Mouse (Mus musculus): ENCODE data around the gene Ube2d3.

Ube2d3 gene

GRCm38 (mm10) chr3:135437758-135438495 lies at the start of gene Ube2d3:
Gene Ube2d3, plus strand, starts transcription at chr3:135438149.
- DNase-seq, result peak; percentile 97

DNA sequence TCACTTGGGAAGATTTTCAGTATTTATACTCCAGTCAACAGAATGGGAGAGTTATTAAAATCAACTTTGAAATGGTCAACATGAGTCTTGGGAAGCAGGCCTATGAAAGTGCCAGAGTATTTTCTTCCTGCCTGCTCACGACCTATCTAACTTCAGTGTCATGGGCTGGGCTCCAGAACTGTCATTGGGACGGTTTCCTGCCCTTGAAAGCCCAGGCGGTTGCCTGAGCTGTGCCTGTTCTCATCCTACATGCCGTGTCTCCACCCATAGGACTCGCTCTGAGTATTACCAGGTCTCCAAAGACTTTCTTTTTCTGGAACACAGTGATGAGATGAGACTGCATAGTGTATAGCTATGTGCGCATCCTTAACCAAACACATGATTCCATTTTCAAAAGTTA lies 44.8 kb upstream of the Ube2d3 start:
- no peak for DNase-seq

GRCm38 (mm10) chr3:135395085-135395484 lies 42.9 kb upstream of the Ube2d3 start:
- DNase-seq, result no peak

- DNase-seq, result no peak
Measured at GRCm38 (mm10) chr3:135396081-135396480, 41.9 kb upstream of the Ube2d3 start.

- no peak for DNase-seq
Measured at GRCm38 (mm10) chr3:135397112-135397511, 40.8 kb upstream of the Ube2d3 start.

DNA sequence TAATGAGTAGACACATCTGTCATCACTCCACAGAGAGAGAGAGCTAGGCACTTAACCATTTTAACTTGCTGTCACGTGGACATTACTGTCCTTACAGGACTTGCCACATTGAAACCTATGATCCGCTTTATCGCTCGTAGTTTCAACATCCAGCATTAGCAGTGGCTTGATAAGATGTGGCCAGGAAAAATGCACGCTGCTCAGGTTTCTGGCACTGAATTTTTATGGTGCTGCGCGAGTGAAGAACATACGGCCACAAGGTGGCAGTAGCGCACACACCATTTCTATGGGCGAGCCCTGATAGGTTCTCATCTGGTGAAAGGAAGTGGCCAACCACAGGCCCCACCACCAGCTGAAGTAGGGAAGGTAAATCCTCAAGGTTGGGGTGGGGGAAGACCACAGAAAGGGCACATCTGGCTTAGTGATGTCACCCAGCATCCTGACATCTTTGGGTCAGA lies 35.7 kb upstream of the Ube2d3 start:
- DNase-seq, result peak; percentile 92

GRCm38 (mm10) chr3:135403211-135403610 lies 34.7 kb upstream of the Ube2d3 start:
- no peak for DNase-seq

- DNase-seq, result no peak
Measured at GRCm38 (mm10) chr3:135403856-135404255, 34.1 kb upstream of the Ube2d3 start.

- no peak for DNase-seq
Measured at GRCm38 (mm10) chr3:135404599-135404998, 33.4 kb upstream of the Ube2d3 start.

DNA sequence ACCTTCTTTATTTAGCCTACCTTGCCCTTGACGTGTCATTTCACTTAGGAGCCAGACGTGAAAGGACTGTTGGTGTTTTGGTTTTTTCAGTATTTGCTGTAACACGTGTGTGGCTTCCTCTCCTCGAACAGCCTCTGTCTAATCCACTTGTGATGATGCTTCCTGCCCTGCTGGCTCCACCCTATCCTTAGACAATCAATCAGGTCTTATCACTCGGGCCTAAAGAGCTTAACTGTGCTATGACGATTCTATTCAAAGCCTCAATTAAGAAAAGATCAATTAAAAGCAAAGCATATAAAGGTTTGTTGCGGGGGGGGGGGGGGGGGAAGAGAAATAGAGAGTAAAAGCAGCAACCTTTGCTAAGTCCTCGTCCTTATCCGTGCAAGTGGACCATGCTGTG lies 30.6 kb upstream of the Ube2d3 start:
- DNase-seq, result no peak

DNA sequence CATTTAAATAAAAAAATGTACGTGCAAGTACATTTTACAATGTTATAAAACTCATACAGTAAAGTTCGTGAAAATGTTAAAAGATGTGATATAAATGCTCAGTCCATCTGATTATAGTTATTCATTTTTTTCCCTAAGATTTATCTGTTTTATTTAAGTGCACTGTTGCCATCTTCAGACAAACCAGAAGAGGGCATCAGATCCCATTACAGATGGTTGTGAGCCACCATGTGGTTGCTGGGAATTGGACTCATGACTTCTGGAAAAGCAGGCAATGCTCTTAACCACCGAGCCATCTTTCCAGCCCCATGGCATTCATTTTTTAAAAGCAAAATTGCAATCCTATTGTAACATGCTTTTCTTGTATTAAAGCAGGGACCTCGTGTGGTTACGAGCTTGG lies 28.7 kb upstream of the Ube2d3 start:
- DNase-seq, result no peak

DNA sequence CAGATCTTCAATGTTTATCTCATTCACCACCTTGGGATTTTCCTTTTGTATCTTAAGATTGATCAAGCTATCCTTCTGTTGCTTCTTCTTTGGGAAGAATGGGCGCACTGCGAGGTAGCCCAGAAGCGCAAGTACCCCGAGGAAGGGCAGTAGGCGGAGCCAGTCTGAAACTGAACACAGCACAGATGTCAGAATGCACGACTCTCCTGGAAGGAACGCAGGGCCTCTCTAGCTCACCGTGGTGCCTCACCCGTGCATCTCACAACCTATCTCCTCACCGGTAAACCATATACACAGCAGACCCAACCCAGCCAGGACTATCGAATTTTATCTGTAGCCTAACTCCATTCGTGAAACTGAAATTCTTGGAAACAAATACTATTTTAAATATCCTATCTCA lies 26.9 kb upstream of the Ube2d3 start:
- no peak for DNase-seq

DNA sequence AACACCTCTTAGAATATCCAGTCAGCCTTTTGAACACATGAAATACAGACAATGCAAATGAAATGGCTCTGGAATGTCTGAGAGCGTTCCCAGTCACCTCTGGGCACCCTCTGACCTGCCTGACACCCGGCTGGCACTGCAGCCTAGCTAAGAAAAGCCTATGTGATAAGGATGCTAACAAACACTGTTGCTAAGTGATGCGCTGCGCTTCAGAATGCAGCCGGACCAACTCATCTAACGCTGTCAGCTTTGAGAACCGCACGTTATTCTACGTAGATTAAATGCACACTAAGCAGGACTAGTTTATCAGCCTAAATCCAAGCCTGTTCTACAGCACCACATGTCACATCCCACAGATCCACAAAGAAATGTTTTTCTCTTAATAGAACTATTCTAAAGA lies 26.1 kb upstream of the Ube2d3 start:
- DNase-seq, result no peak

DNA sequence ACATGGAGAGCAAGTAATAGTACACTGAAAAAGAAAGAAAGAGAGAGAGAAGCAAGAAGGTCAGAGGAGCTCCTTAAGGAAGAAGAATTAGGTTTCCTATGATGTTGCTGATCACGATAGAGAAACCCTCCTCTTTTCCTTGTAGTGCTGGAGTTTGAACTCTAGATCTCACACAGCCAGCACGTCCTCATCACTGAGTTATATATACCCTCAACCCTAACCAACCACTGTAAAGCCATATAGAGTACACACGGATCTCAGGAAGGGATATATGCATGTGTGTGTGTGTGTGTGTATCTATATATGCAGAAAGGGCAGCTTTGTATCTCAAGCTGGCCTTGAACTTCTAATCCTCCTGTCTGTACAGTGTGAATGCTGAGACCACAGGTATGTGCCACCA lies 20.7 kb upstream of the Ube2d3 start:
- no peak for DNase-seq

DNA sequence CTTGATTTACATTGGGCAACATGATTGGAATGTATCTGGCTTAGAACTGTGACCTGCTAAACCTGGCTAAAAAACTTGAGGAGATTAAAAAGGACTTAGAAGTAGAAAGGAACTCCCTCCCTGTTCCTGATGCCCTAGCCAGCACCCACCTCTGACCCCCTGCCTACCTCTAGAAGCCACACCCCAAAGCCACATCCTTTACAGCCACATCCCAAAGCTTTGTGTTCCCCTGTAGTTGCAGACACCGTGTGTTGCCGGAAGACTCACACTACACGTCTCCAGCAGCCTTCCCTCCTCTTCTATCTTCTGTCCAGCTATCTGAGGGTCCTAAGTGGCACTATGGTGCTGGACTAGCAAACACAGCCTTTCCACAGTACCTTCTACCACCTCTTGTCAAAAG lies 20.1 kb upstream of the Ube2d3 start:
- no peak for DNase-seq

- no peak for DNase-seq
Measured at GRCm38 (mm10) chr3:135420542-135421309, 17.2 kb upstream of the Ube2d3 start.

GRCm38 (mm10) chr3:135421310-135421594 lies 16.7 kb upstream of the Ube2d3 start:
- no peak for DNase-seq

DNA sequence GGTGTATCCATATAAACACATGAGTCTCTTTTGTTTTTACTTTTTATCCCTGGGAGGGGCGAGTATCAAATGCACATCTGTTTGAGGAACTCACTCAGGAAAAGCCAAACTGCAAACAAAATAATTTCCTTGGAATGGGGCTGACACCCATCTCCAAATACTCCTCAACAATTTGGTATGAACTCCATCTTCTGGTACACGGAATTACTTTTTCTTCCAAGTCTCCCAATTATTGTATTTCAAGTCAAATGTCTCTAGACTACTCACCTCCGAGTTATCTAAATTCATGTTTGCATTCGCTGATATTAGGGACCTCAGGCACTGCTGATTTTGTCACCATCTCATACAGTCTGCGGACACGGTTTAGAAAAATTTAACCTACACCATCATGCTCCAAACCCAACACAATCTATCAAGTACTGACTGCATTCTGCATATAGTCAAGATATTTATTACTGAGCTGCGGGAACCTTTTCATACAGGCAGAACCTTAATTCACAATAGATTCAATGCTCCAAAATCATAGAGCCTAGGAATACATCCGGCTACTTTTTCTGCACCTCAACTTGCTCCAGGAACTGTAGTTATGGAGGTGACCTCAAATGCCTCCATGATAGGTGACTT lies 15.6 kb upstream of the Ube2d3 start:
- no peak for DNase-seq

DNA sequence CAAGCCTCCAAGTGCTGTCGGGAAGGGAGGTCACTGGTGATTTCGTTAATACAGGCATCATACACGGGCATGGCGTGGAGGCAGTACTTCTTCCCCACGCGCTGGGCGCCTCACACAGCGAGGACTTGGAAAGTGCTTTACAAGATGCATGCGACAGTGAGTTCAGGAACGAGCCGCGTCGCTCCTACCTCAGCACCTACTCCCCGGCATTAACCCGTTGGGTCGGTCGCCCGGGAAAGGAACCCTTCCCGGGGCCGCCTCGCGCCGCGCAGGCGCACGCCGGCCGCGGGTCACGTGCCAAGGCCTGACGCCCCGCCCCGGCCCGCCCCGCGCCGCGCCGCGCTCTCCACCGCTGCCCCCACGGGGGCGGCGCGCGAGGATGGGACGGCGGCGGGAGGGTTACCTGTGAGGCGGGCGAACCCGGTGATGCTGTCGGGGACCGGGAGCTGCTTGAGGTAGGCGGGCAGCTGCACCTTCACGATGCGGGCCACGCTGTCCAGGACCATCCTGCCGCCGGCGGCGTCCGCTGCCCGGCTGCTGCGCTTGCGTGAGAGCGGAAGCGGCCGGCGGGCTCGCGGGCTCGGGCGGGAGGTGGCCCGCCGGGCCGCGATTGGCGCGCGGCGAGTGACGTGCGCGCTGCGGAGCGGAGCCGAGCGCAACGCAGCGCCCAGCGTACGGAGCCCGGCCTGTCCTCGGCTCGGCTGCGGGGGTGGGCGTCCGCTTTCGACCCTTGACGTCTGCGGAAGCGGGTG lies 14.9 kb upstream of the Ube2d3 start:
- peak; percentile 85 for DNase-seq

GRCm38 (mm10) chr3:135423608-135424212 lies 14.2 kb upstream of the Ube2d3 start, which contains the start of gene Cisd2:
Gene Cisd2, minus strand, starts transcription at chr3:135423925.
- DNase-seq, result no peak

DNA sequence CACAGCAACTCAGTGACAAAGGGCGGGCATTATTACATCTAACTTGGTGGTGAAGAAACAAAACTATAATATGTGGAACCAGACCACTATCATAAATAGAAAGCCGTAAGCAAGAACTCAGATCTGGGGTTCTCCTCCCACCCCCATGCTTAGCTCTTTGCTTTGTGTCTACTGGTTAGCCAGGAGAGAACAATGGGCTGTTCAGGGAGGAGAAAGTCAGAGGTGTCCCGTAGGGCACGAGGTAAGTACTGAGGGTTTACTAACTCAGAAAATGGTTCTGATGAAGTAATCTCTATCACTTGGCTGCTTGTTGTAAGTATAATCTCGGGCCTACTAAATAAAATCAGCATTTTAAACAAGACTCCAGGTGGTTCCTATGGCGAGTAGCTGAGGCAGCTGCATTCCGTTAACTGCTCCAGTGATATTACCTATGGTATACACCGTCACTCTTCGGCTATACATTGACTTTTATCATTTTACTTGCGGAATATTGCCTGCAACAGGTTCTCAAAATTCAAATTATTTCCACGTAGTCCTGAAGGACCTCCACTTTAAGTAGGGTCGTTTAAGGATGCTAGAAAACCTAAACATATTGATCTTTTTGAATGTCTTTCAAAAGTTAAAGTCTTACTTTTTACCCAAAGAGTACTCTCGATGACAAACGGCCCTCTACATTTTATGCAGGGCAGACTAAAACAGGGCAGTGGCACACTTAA lies 890 bp upstream of the Ube2d3 start:
- DNase-seq, result no peak

DNA sequence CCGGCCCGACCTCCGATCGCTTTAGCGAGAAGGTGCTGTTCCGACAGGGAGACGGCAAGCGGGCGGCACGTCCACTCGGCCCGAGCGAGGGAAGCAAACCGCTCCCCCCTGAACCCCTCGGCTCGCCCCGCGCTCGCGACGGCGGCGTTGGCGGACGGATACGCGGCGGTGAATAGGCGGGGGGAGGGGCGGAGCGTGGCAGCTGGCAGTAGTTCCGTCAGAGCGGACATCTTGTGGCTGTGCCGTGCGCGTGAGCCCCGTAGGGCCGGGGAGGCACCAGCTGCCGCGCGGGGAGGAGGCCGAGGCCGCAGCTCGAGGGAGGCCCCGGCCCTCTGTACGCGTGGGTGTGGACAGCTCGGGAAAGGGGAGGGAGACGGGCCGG lies 573 bp downstream of the Ube2d3 start:
- DNase-seq, result peak; percentile 99
